Mouse (Mus musculus) neural tube, embryonic 12.5 days (tissue): ENCODE measurements around the gene Sctr. TPM values are rescaled to one million over a fixed set of nuclear protein-coding genes. Genes with fewer than 3 reads are reported as not detected.

Experiments
- ATAC-seq: fragments of 200-750 bp; cut with Nextera tagmentation; 2 replicates; pipeline ENCODE4 v1.8.0; 2017; ENCODE audit warnings: low read depth, mild to moderate bottlenecking, moderate TSS enrichment, moderate library complexity; ENCODE audit not compliant: low FRiP score
- H3K27ac ChIP-seq: fragments of 300-500 bp; sonication (generic); 2 replicates; pipeline ENCODE4 v1.5.1; 2016
- H3K27me3 ChIP-seq: fragments of 300-500 bp; sonication (generic); replicated peaks from 2 replicates; pipeline ENCODE4 v1.6.1; 2016; ENCODE audit warnings: mild to moderate bottlenecking
- H3K36me3 ChIP-seq: fragments of 300-500 bp; sonication (generic); 2 replicates; pipeline ENCODE4 v1.6.1; 2016; ENCODE audit warnings: mild to moderate bottlenecking
- H3K4me1 ChIP-seq: fragments of 300-500 bp; sonication (generic); 2 replicates; pipeline ENCODE4 v1.6.1; 2016
- H3K4me2 ChIP-seq: fragments of 300-500 bp; sonication (generic); replicated peaks from 2 replicates; pipeline ENCODE4 v1.6.1; 2016; ENCODE audit warnings: mild to moderate bottlenecking
- H3K4me3 ChIP-seq: fragments of 300-500 bp; sonication (generic); 2 replicates; pipeline ENCODE4 v1.5.1; 2016
- H3K9ac ChIP-seq: fragments of 300-500 bp; sonication (generic); 2 replicates; pipeline ENCODE4 v1.6.1; 2016; ENCODE audit warnings: mild to moderate bottlenecking
- H3K9me3 ChIP-seq: fragments of 300-500 bp; sonication (generic); 2 replicates; pipeline ENCODE4 v1.6.1; 2016; ENCODE audit warnings: mild to moderate bottlenecking
- WGBS: fragments of 180-500 bp; shearing (Covaris S2); methylation state at CpG from one replicate; pipeline ENCODE4 v1.1.7; 2016; 5-methylcytosine and 5-hydroxymethylcytosine counted together
- polyA plus RNA-seq: library from polyadenylated mRNA; unstranded; fragments of >200 nt; fragmentation: Nextera tagmentation; extraction: Ambion mirVana; gene quantifications from 2 replicates; pipeline ENCODE4 v1.2.1, GENCODE M21; 2016

The Sctr gene
- polyA plus RNA-seq, 1 experiment from 2014 or later, result 0.65 TPM

DNA sequence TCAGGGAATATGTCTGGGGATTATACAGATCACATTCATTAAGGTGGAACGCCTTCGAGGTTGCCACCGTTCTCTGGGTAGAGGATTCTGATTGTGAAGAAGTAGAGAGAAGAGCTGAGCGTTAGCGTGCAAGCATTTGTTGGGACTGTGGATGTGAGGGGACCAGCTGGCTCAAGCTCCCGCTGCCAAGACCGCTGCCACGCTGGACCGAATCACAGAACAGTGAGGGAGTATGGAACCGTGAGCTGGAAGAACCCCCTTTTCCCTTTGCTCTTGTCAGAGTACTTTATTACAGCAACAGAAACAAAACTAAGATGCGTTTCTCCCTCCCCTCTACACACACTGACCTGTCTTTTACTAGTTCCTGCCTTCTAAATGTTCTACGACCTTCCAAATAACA lies 5.9 kb downstream of the Sctr start:
- Histone ChIP-seq H3K27ac (no peak overlapping the region), H3K27me3 (peaks cover 15% of the 10 kb centered on the region; the same call in 1 of the 2 replicates), H3K9ac (no peak overlapping the region), H3K9me3 (no peaks in the 10 kb centered on the region), H3K36me3 (no peaks in the 10 kb centered on the region), H3K4me1 (0 out of 2 replicates have a peak, but pooled peaks cover 5% of the 10 kb centered on the region), H3K4me3 (no peak overlapping the region), H3K4me2 (no peak overlapping the region)
- ATAC-seq, result no peak
- 84% methylated on average over 12 of the region's 12 CpGs for WGBS

DNA sequence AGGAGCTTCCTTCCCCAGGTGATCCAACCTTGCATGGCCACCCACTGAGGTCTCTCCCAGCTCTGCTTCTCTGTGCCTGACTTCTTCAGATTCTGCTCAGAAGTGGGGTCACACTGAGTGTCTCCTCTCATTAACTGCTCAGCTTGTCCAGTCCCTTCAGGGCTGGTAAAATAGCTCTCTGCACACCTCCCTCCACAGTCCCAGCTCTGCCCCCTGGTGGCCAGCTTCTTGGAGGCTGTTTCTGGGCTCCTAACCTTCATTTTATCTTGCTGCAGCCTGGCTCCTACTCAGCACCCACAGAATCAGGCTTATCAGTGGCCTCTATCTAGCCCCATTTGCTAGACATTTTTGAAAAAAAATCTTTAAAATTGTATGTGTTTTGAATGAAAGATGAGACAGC lies 6.4 kb downstream of the Sctr start:
- Histone ChIP-seq H3K9me3 (no peaks in the 10 kb centered on the region), H3K4me1 (0 out of 2 replicates have a peak, but pooled peaks cover under 1% of the 10 kb centered on the region), H3K9ac (no peak overlapping the region), H3K36me3 (no peaks in the 10 kb centered on the region), H3K4me3 (no peak overlapping the region), H3K4me2 (no peak overlapping the region), H3K27me3 (peaks cover 11% of the 10 kb centered on the region; the same call in 1 of the 2 replicates), H3K27ac (no peak overlapping the region)
- no peak for ATAC-seq

GRCm38 (mm10) chr1:120016240-120016639 lies 9.5 kb downstream of the Sctr start:
- WGBS, result 89% methylated on average over 2 of the region's 2 CpGs
- H3K9ac ChIP-seq, result no peak overlapping the region
- H3K36me3 ChIP-seq, result no peaks in the 10 kb centered on the region
- no peak overlapping the region for H3K27ac ChIP-seq
- no peaks in the 10 kb centered on the region for H3K9me3 ChIP-seq
- H3K4me1 ChIP-seq, result no peaks in the 10 kb centered on the region
- no peak overlapping the region for H3K4me3 ChIP-seq
- no peak for ATAC-seq
- no peaks in the 10 kb centered on the region for H3K27me3 ChIP-seq
- no peak overlapping the region for H3K4me2 ChIP-seq

DNA sequence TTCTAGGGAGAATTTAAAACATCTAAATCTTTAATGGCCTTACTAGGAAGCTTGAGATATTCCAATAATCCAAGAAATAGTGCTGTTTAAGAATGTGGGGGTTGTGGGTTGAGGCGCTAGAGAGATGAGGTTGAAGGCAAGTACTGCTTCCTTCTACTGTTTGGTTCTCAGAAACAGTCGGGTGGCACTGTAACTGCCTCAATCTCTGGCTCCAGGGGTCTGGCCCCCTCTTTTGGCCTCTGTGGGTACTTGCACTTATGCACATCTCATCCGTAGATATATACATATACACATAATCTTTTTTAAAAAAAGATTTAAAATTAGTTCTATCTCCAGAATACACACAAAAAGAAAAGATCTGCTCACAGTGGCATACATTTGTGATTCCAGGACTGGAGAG lies 12.2 kb downstream of the Sctr start:
- H3K4me2 ChIP-seq, result no peak overlapping the region
- no peaks in the 10 kb centered on the region for H3K27me3 ChIP-seq
- no peak overlapping the region for H3K27ac ChIP-seq
- H3K4me3 ChIP-seq, result no peak overlapping the region
- H3K9ac ChIP-seq, result no peak overlapping the region
- 69% methylated on average over 3 of the region's 3 CpGs for WGBS
- no peaks in the 10 kb centered on the region for H3K9me3 ChIP-seq
- ATAC-seq, result no peak
- no peaks in the 10 kb centered on the region for H3K36me3 ChIP-seq
- no peaks in the 10 kb centered on the region for H3K4me1 ChIP-seq

- H3K4me2 ChIP-seq, result no peak overlapping the region
- no peaks in the 10 kb centered on the region for H3K27me3 ChIP-seq
- 98% methylated on average over 12 of the region's 12 CpGs for WGBS
- no peak overlapping the region for H3K27ac ChIP-seq
- H3K36me3 ChIP-seq, result no peaks in the 10 kb centered on the region
- H3K9ac ChIP-seq, result no peak overlapping the region
- no peak for ATAC-seq
- H3K4me3 ChIP-seq, result no peak overlapping the region
- peaks cover 2% of the 10 kb centered on the region; the same call in 1 of the 2 replicates for H3K4me1 ChIP-seq
- H3K9me3 ChIP-seq, result no peaks in the 10 kb centered on the region
These were observed 12.7 kb downstream of the Sctr start for GRCm38 (mm10) chr1:120019428-120019827.

DNA sequence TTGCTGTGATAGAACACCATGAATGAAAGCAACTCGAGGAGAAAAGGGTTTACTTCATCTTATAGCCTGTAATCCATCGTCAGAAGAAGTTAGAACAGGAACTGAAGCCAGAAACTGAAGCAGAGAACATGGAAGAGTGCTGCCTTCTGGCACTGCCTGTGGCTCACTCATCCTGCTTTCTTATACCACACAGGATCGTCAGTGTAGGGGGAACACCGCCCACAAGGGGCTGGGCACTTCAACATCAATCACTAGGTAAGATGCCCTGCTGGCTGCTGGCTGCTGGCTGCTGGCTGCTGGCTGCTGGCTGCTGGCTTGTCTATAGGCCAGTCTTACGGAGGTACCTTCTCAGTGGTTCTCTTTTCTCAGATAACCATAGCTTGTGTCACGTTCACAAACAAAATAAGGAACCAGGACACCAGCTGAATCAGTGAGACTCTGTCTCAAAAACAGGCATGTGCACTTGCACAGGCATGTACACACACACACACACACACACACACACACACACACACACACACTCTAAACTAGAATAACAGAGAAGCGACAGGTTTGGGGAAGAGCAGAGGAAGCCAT lies 13.7 kb downstream of the Sctr start:
- Histone ChIP-seq H3K9me3 (no peaks in the 10 kb centered on the region), H3K27me3 (no peaks in the 10 kb centered on the region), H3K4me1 (peaks cover 4% of the 10 kb centered on the region; the same call in 1 of the 2 replicates), H3K4me2 (no peak overlapping the region), H3K27ac (no peak overlapping the region), H3K4me3 (no peak overlapping the region), H3K9ac (no peak overlapping the region), H3K36me3 (no peaks in the 10 kb centered on the region)
- no peak for ATAC-seq
- WGBS, result 74% methylated on average over 7 of the region's 7 CpGs

DNA sequence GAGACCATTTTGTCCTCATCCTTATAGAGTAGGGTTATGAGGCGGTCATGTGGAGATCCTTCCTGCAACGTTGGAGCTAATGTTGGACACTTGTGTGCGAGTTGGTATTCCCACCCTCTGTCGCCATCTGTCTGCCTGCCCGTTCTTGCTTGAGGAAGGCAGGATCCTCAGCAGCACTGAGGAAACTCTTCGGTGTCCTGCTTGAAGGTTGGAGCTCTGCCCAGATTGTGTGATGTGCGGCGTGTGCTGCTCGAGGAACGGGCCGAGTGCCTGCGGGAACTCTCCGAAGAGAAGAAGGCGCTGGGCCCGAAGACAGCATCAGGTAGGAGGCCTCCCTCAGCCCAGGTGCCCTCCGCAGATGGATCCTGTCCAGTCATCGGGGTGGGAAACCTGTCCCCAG lies 15.3 kb downstream of the Sctr start:
- peaks cover 4% of the 10 kb centered on the region; the same call in 1 of the 2 replicates for H3K4me1 ChIP-seq
- H3K4me3 ChIP-seq, result no peak overlapping the region
- H3K27ac ChIP-seq, result no peak overlapping the region
- H3K4me2 ChIP-seq, result no peak overlapping the region
- H3K9ac ChIP-seq, result no peak overlapping the region
- ATAC-seq, result no peak
- no peaks in the 10 kb centered on the region for H3K27me3 ChIP-seq
- WGBS, result 92% methylated on average over 17 of the region's 17 CpGs
- no peaks in the 10 kb centered on the region for H3K9me3 ChIP-seq
- H3K36me3 ChIP-seq, result no peaks in the 10 kb centered on the region

DNA sequence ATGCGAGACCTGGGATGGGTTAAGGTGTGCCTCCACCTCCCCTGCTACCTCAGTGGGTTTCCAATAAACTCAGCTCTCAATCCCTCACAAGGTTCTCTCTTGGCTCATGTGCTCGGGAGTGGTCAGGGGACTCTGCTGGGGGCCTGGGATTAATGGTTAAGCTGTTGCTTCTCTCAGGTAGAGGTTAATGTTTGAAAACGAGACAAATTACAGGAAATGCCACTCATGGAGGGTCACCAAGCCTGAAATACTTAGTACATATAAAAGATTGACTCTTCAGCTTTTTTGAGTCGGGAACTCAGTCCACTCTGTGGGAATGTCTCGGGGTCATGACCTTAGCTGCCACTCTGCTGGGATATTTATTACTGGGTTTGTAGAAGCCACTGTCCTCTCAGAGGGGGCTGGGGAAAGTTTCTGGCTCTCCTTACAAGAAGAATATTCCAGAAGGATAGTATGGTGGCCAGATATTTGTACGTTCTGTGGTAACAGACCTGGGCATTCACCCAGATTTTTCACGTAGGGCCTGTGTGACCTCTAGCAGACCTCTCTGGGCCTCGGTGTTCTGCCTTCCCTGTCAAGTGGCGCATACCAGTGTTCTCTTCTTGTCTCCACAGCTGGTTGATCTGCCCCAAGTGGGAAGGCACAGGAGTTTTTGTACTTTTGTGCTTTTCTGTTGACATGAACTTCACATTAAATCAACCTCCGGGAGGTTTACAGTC lies 17.8 kb downstream of the Sctr start:
- no peaks in the 10 kb centered on the region for H3K36me3 ChIP-seq
- H3K9me3 ChIP-seq, result no peaks in the 10 kb centered on the region
- ATAC-seq, result no peak
- peaks cover 4% of the 10 kb centered on the region; the same call in 1 of the 2 replicates for H3K4me1 ChIP-seq
- no peak overlapping the region for H3K27ac ChIP-seq
- H3K27me3 ChIP-seq, result no peaks in the 10 kb centered on the region
- H3K4me2 ChIP-seq, result no peak overlapping the region
- H3K4me3 ChIP-seq, result no peak overlapping the region
- WGBS, result 58% methylated on average over 10 of the region's 10 CpGs
- no peak overlapping the region for H3K9ac ChIP-seq

- Histone ChIP-seq H3K9ac (no peak overlapping the region), H3K36me3 (no peaks in the 10 kb centered on the region), H3K4me1 (peaks cover 4% of the 10 kb centered on the region; the same call in 1 of the 2 replicates), H3K4me2 (no peak overlapping the region), H3K27me3 (no peaks in the 10 kb centered on the region), H3K9me3 (no peaks in the 10 kb centered on the region), H3K27ac (no peak overlapping the region), H3K4me3 (no peak overlapping the region)
- WGBS, result 20% methylated on average over 2 of the region's 2 CpGs
- ATAC-seq, result no peak
These were observed 18.4 kb downstream of the Sctr start for GRCm38 (mm10) chr1:120025050-120025439.

GRCm38 (mm10) chr1:120027693-120028092 lies 21.0 kb downstream of the Sctr start:
- H3K9ac ChIP-seq, result no peak overlapping the region
- H3K4me3 ChIP-seq, result no peak overlapping the region
- H3K27ac ChIP-seq, result no peak overlapping the region
- H3K4me2 ChIP-seq, result no peak overlapping the region
- no peak for ATAC-seq
- peaks cover 4% of the 10 kb centered on the region; the same call in 1 of the 2 replicates for H3K4me1 ChIP-seq
- 82% methylated on average over 4 of the region's 4 CpGs for WGBS
- H3K36me3 ChIP-seq, result no peaks in the 10 kb centered on the region
- no peaks in the 10 kb centered on the region for H3K9me3 ChIP-seq
- H3K27me3 ChIP-seq, result no peaks in the 10 kb centered on the region

- ATAC-seq, result no peak
- Histone ChIP-seq H3K9ac (no peak overlapping the region), H3K4me3 (no peak overlapping the region), H3K36me3 (no peaks in the 10 kb centered on the region), H3K4me1 (no peaks in the 10 kb centered on the region), H3K27me3 (no peaks in the 10 kb centered on the region), H3K27ac (no peak overlapping the region), H3K9me3 (no peaks in the 10 kb centered on the region), H3K4me2 (no peak overlapping the region)
- whole genome bisulfite sequencing, result 72% methylated on average over 3 of the region's 3 CpGs
These were observed 23.8 kb downstream of the Sctr start for GRCm38 (mm10) chr1:120030474-120030873.

- H3K4me2 ChIP-seq, result no peak overlapping the region
- peak; percentile 74 for ATAC-seq
- H3K27me3 ChIP-seq, result no peaks in the 10 kb centered on the region
- no peak overlapping the region for H3K9ac ChIP-seq
- H3K27ac ChIP-seq, result no peak overlapping the region
- H3K4me3 ChIP-seq, result no peak overlapping the region
- no peaks in the 10 kb centered on the region for H3K36me3 ChIP-seq
- H3K4me1 ChIP-seq, result no peaks in the 10 kb centered on the region
- no peaks in the 10 kb centered on the region for H3K9me3 ChIP-seq
- WGBS, result 49% methylated on average over 10 of the region's 10 CpGs
These were observed 26.2 kb downstream of the Sctr start for GRCm38 (mm10) chr1:120032804-120033468.
